Mouse (Mus musculus): Measurements from ENCODE around the gene Fars2. TPM values are rescaled to one million over a fixed set of nuclear protein-coding genes. Genes with fewer than 3 reads are reported as not detected.

Fars2 gene
- polyA plus RNA-seq, 1 experiment = 42.6 TPM

DNA sequence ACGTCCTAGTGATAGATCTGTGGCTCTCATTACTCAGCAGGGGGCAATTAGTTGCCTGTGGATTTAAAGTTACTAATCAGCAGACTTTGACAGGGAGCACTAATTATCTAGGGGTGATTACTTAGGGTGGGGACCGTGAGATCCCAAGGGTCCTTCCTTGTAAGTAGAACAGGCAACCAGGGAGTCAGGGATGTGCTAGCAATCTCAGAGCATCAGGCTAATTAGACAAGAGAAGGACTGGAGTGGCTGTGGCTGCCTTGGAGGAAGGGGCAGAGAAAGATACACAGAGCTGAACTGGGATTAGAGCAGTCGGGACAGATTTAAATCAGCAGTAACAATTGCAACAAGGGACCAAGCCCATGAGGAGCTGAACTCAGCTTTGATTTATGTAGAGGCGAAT, 471.9 kb downstream of the Fars2 start:
- no peaks in the 10 kb centered on the region for H3K36me3 ChIP-seq (ENCODE audit: control insufficient read depth, insufficient read depth, low read length)
- H3K27ac ChIP-seq (ENCODE audit: insufficient read depth, low read depth, low read length) = no peak overlapping the region
- H3K4me1 ChIP-seq (ENCODE audit: control insufficient read depth, insufficient read depth, insufficient read length, low read length) = no peaks in the 10 kb centered on the region
- H3K4me3 ChIP-seq (ENCODE audit: low read depth, low read length) = no peak overlapping the region
- 53% methylated on average over 4 of the region's 4 CpGs for WGBS
- no peaks in the 10 kb centered on the region for H3K27me3 ChIP-seq (ENCODE audit: control insufficient read depth, insufficient read depth, low read length)
- TF ChIP-seq POLR2A (IDR thresholded peaks at IDR 0.05; ENCODE audit: low read depth, low read length) = no peak
- no peak for TF ChIP-seq CTCF (IDR thresholded peaks at IDR 0.05; ENCODE audit: extremely low read depth, insufficient read length, insufficient replicate concordance, low read depth, low read length)

DNA sequence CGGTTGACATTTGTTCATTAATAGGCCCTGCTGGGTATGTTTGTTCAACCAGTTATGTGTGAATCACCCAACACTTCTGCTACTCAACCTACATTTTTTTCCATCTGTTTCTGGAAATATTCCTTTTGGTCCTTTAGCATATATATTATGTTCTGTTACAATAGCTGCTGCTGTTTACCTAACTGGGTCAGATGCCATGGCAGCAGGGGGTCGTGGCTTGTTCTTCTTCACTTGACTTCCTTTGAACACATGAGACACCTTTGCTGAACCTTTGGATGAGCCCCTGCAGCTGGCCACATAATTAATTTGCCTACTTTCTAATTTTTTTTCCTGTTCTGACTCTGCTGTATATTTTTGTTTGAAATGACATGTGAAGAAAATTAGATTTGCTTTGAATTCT, 475.1 kb downstream of the Fars2 start:
- Histone ChIP-seq H3K36me3 (ENCODE audit: control insufficient read depth, insufficient read depth, low read length) (no peaks in the 10 kb centered on the region), H3K27ac (ENCODE audit: insufficient read depth, low read depth, low read length) (no peak overlapping the region), H3K4me3 (ENCODE audit: low read depth, low read length) (no peak overlapping the region), H3K4me1 (ENCODE audit: control insufficient read depth, insufficient read depth, insufficient read length, low read length) (no peaks in the 10 kb centered on the region), H3K27me3 (ENCODE audit: control insufficient read depth, insufficient read depth, low read length) (no peaks in the 10 kb centered on the region)
- no peak for TF ChIP-seq CTCF (IDR thresholded peaks at IDR 0.05; ENCODE audit: extremely low read depth, insufficient read length, insufficient replicate concordance, low read depth, low read length)
- TF ChIP-seq POLR2A (IDR thresholded peaks at IDR 0.05; ENCODE audit: low read depth, low read length) = no peak
- WGBS = 84% methylated on average over 2 of the region's 2 CpGs

DNA sequence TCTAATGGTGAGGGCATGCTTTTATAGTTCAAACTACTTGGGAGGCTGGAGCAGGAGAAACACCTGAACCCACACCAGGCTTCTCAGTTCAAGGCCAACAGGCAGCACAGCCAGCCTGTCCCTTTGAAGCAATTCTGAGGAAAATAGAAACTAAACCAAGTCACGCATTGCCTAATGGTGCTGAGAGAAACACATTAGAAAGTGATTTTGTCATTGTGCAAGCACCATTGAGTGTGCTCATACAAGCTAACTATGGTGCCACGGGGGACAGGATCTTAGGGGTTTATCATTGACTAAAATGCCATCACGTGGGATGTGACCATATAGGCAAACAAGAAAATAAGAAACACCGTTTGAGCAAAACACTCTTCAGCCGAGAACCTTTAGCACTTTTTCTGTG, 489.5 kb downstream of the Fars2 start:
- WGBS = 89% methylated on average over 5 of the region's 5 CpGs
- no peaks in the 10 kb centered on the region for H3K4me1 ChIP-seq (ENCODE audit: control insufficient read depth, insufficient read depth, insufficient read length, low read length)
- no peak overlapping the region for H3K27ac ChIP-seq (ENCODE audit: insufficient read depth, low read depth, low read length)
- H3K27me3 ChIP-seq (ENCODE audit: control insufficient read depth, insufficient read depth, low read length) = no peaks in the 10 kb centered on the region
- TF ChIP-seq POLR2A (IDR thresholded peaks at IDR 0.05; ENCODE audit: low read depth, low read length) (no peak), CTCF (IDR thresholded peaks at IDR 0.05; ENCODE audit: extremely low read depth, insufficient read length, insufficient replicate concordance, low read depth, low read length) (no peak)
- no peaks in the 10 kb centered on the region for H3K36me3 ChIP-seq (ENCODE audit: control insufficient read depth, insufficient read depth, low read length)
- no peak overlapping the region for H3K4me3 ChIP-seq (ENCODE audit: low read depth, low read length)

DNA sequence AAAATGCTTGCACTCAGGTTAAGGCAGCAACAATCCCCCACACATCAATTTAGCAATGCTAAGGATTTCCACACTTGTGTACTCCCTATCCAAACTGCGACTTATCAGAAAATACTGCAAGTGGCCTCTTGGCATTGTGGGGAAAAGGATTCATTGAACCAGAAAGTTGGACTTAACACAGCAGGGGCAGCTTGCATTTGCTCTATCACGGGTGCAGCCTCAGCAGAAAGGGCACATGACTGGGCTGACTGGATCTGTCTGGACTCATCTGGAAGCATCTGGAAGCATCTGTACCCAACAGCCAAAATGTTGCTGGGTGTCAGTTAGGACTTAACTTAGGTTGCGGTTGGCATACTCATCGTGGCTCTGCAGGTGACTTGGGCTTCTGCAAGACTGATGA, 490.7 kb downstream of the Fars2 start:
- Histone ChIP-seq H3K4me1 (ENCODE audit: control insufficient read depth, insufficient read depth, insufficient read length, low read length) (no peaks in the 10 kb centered on the region), H3K4me3 (ENCODE audit: low read depth, low read length) (no peak overlapping the region), H3K36me3 (ENCODE audit: control insufficient read depth, insufficient read depth, low read length) (no peaks in the 10 kb centered on the region), H3K27me3 (ENCODE audit: control insufficient read depth, insufficient read depth, low read length) (no peaks in the 10 kb centered on the region), H3K27ac (ENCODE audit: insufficient read depth, low read depth, low read length) (no peak overlapping the region)
- WGBS = 93% methylated on average over 4 of the region's 4 CpGs
- TF ChIP-seq POLR2A (IDR thresholded peaks at IDR 0.05; ENCODE audit: low read depth, low read length) = no peak
- no peak for TF ChIP-seq CTCF (IDR thresholded peaks at IDR 0.05; ENCODE audit: extremely low read depth, insufficient read length, insufficient replicate concordance, low read depth, low read length)

DNA sequence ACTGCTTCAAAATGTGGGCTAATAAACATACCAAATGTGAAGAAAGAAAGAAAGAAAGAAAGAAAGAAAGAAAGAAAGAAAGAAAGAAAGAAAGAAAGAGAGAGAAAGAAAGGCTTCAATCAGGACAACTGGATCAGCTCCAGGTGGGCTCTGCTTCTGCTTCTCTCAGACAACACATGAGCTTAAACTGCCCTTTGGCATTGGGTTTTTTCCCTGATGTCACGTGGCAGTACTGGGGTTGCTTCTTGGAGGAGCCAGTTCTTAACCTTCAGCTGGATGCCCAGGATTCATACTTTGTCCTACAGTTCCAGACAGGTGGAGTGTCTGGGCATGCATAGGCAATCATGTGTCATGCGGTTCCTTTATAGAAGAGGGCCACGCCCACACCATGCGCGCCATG, 493.2 kb downstream of the Fars2 start:
- 73% methylated on average over 5 of the region's 5 CpGs for WGBS
- no peak for TF ChIP-seq POLR2A (IDR thresholded peaks at IDR 0.05; ENCODE audit: low read depth, low read length)
- TF ChIP-seq CTCF (IDR thresholded peaks at IDR 0.05; ENCODE audit: extremely low read depth, insufficient read length, insufficient replicate concordance, low read depth, low read length) = no peak
- H3K27me3 ChIP-seq (ENCODE audit: control insufficient read depth, insufficient read depth, low read length) = no peaks in the 10 kb centered on the region
- no peak overlapping the region for H3K27ac ChIP-seq (ENCODE audit: insufficient read depth, low read depth, low read length)
- H3K36me3 ChIP-seq (ENCODE audit: control insufficient read depth, insufficient read depth, low read length) = no peaks in the 10 kb centered on the region
- no peaks in the 10 kb centered on the region for H3K4me1 ChIP-seq (ENCODE audit: control insufficient read depth, insufficient read depth, insufficient read length, low read length)
- H3K4me3 ChIP-seq (ENCODE audit: low read depth, low read length) = no peak overlapping the region

DNA sequence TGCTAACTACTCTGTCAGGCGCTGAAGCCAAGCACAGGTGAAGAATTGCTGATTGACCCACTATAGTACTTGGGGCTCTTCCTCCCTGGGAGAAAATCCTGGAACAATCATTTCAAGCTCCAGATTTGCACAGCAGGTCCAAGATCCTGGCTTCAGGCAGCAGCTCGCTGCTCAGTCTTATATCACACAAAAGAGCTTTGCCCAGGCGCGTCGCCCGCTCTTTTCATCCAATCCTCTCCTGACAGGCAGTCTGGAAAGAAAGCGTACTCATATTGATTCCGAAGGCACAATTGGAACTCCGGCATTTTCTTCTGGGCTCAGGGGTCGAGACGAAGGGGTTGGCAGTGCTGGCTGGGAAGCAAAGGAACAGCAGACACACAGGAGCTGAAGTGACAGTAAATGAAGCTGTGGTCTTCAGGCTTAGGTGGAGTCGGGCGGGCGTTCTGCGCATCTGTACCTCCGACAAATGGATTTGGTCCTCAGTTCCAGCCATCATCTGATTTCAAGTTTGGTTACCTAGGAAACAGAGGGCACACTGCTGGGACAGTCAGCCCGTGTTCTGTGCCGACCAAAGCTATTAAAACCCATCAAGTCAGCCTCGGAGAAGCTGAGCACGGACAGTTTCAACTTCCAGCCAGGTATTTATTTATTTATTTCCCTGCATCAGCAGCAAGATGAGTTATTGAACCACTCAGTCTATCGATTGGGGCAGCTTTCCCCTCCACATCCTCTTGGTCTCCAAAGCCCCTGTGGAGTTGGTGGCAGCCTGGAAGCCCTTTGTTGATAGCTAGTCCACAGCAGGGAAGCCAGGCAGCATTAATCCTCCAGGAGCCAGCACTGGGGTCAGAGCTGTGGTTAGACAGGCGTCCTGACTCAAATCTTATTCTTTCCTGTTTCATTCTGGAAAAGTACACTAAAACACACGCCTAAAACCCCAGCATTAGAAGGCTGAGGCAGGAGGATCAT, 495.9 kb downstream of the Fars2 start:
- no peaks in the 10 kb centered on the region for H3K4me1 ChIP-seq (ENCODE audit: control insufficient read depth, insufficient read depth, insufficient read length, low read length)

DNA sequence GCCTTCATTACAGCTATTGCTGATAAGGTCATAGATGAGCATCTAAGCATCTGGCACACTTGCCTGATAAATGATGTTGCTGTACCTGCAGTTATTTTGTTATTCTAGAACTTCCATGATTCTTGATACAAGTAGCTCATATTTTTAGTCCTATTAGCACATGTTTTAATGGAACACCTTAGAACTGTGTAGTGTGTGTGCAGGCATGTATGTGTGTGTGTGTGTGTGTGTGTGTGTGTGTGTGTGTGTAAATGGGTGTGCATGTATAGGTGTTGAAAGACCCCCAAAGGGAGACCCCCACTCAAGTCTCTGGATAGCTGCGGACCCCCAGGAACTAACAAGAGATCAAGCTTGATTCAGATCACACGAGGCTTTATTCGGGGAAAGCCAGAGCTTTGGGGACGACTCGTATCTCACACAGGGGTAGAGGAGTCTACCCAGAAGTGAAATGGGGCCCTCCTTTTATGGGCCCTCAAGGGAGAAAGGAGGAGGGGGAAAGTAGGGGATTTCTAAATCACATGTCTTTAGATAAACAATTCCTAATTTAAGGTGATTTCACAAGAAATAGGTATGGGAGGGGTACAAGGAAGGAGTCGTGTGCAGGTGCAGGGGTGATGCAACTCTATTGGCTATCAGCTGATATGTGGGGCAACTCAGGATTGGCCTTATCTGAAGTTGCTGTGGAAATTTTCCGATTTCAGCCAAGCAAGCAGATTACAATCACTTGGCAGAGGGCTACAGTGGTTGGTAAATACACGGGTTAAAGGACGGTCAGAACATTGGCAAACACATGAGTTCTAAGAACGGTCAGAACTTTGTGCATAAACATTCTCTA, 503.5 kb downstream of the Fars2 start:
- Histone ChIP-seq H3K4me1 (ENCODE audit: control insufficient read depth, insufficient read depth, insufficient read length, low read length) (no peaks in the 10 kb centered on the region), H3K27me3 (ENCODE audit: control insufficient read depth, insufficient read depth, low read length) (no peaks in the 10 kb centered on the region), H3K36me3 (ENCODE audit: control insufficient read depth, insufficient read depth, low read length) (no peaks in the 10 kb centered on the region), H3K27ac (ENCODE audit: insufficient read depth, low read depth, low read length) (no peak overlapping the region), H3K4me3 (ENCODE audit: low read depth, low read length) (no peak overlapping the region)
- 29% methylated on average over 10 of the region's 10 CpGs for WGBS
- no peak for TF ChIP-seq POLR2A (IDR thresholded peaks at IDR 0.05; ENCODE audit: low read depth, low read length)
- TF ChIP-seq CTCF (IDR thresholded peaks at IDR 0.05; ENCODE audit: extremely low read depth, insufficient read length, insufficient replicate concordance, low read depth, low read length) = no peak

More for the DNA sequence above, 495.9 kb downstream of the Fars2 start:
- 87% methylated on average over 23 of the region's 23 CpGs for WGBS
- Histone ChIP-seq H3K4me3 (ENCODE audit: low read depth, low read length) (no peak overlapping the region), H3K27ac (ENCODE audit: insufficient read depth, low read depth, low read length) (no peak overlapping the region), H3K27me3 (ENCODE audit: control insufficient read depth, insufficient read depth, low read length) (no peaks in the 10 kb centered on the region), H3K36me3 (ENCODE audit: control insufficient read depth, insufficient read depth, low read length) (no peaks in the 10 kb centered on the region)
- TF ChIP-seq CTCF (IDR thresholded peaks at IDR 0.05; ENCODE audit: extremely low read depth, insufficient read length, insufficient replicate concordance, low read depth, low read length) = no peak
- no peak for TF ChIP-seq POLR2A (IDR thresholded peaks at IDR 0.05; ENCODE audit: low read depth, low read length)

Measured in small intestine, adult 2 months (tissue).